Mouse (Mus musculus) MEL-GATA-1-ER (cell line): ENCODE measurements around the gene Krba1.

Experiments
- DNase-seq: peaks from one replicate; pipeline ENCODE4 v3.0.0-alpha.2; 2012; ENCODE audit warnings: low read depth; ENCODE audit errors: extremely low read depth

The Krba1 gene

DNA sequence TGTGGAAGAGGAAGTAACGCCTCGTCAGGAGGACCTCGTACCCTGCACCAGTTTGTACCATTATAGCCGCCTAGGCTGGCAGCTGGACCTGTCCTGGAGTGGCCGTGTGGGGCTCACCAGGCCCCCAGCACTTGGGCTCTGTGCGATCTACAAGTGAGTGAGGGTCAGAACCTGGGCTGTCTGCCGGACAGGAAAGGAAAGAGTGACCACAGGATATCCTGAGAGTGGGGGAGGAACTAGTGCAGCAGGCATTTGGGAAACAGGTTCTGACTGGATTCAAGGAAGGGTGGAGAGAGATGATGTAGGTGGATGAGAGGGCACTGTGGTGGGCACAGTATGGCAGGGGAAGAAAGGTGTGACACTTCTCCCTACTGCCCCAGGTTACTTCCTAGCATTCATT lies 53.1 kb downstream of the Krba1 start:
- no peak for DNase-seq

GRCm38 (mm10) chr6:48452151-48452550 lies 56.8 kb downstream of the Krba1 start:
- DNase-seq, result no peak

- no peak for DNase-seq
Measured at GRCm38 (mm10) chr6:48452771-48453170, 57.4 kb downstream of the Krba1 start.

DNA sequence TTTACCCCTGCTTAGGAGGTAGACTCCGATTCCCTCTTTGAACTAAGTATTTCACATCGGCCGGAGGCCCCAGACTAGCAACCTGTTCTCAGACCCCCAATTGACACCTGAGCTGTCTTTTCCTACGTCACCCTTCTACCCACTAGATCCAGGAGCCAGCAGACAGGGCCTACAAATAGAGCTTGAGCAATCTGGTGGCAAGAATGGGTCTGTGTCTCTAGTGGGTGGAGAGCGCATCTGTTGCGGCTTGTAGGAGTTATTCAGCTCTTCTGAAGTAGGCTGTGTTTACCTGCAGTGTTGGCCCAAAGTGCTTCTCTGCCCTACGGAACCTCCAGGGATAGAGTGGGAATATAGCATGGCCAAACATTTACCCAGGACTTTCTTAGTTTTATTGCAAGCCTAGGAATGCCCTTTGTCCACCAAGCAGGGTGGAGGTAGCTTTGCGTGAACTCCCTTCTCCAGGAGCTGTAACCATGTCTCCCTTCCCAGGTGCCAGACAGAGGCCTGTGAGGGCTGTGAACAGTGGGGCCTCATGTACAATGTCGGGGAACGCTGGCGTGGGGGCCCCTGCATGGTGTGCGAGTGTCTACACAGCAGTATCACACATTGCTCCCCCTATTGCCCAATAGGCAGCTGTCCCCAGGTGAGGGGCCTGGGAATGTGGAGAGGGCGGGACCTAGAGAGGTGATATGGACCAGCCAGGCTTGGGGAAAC lies 69.7 kb downstream of the Krba1 start:
- DNase-seq, result no peak

DNA sequence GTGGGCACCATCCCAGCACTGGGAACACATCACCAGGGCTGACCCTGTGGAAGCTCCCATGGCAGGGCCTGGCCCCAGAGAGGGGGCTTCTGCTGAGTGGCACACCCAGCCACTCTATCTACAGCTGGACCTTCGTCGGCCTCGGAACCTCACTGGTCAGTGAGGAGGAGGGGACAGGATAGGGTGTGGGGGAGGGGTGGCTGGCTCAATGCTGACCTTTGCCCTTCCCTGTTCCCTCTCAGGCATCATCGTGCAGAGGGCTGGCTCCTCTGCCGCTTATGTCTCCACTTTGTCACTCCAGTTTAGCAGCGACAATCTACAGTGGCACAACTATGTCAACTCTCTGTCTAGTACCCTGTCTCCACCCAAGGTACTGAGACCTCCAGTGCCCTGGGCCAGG lies 71.3 kb downstream of the Krba1 start:
- DNase-seq, result no peak

DNA sequence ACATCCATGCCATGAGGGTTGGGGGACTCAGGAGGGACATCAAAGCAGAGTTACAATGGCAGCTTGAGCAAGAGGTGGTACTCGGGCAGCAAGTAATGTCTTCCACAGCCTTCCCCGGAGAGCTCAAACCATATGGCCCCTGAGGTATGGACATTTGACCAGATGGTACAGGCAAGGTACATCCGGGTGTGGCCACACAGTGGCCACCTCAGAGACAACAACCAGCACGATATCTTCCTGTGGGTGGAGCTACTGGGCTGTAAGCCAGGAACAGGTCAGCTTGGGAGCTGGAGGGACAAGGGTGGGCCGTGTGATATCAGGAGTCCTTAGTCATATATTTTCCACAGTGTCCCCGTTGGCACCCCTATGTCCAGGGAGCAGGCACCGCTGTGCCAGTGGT lies 72.1 kb downstream of the Krba1 start:
- no peak for DNase-seq
